In genomic region chr12:90564594-90564993, GRCm38 (mm10) we compare ENCODE assay signal across 6 mouse cellular contexts.
DNase-seq lines count a peak whose midpoint lies in the region; ATAC-seq and TF ChIP-seq lines count a peak whose summit lies in the region.
"Not testable (repeated sequence)": the region's sequence is repeated elsewhere in the genome, so short reads cannot be mapped to it uniquely, and the experiment has no call there.

No protein-coding gene starts in this region.

- 0 out of 2 replicates have a peak, but pooled peaks have one; percentile 37 for ATAC-seq in forebrain, embryonic 14.5 days
- peak; percentile 58 for ATAC-seq in forebrain, postnatal 0 days
- ATAC-seq in midbrain, embryonic 13.5 days, result not testable (repeated sequence)

- H3K27ac ChIP-seq in forebrain, embryonic 14.5 days (ENCODE audit: low read depth, low read length); forebrain, postnatal 0 days (ENCODE audit: low read depth, low read length); midbrain, embryonic 13.5 days: not testable (repeated sequence)

- H3K36me3 ChIP-seq in forebrain, embryonic 14.5 days (ENCODE audit: control insufficient read depth, insufficient read depth, low read length); forebrain, postnatal 0 days (ENCODE audit: insufficient read depth); midbrain, embryonic 13.5 days: not testable (repeated sequence)

- H3K27me3 ChIP-seq in forebrain, embryonic 14.5 days (replicated peaks; ENCODE audit: control insufficient read depth, insufficient read depth, low read length); forebrain, postnatal 0 days (ENCODE audit: insufficient read depth, low read length); midbrain, embryonic 13.5 days: not testable (repeated sequence)

- not testable (repeated sequence) for H3K4me1 ChIP-seq in forebrain, embryonic 14.5 days (ENCODE audit: control insufficient read depth, insufficient read depth, low read length); forebrain, postnatal 0 days (ENCODE audit: insufficient read depth); midbrain, embryonic 13.5 days (replicated peaks)

- H3K4me2 ChIP-seq in forebrain, embryonic 14.5 days (ENCODE audit: low read length); forebrain, postnatal 0 days (ENCODE audit: low read depth): not testable (repeated sequence)
- H3K4me2 ChIP-seq in midbrain, embryonic 13.5 days (replicated peaks), result 0 out of 2 replicates have a peak overlapping the region, but pooled peaks have one; percentile 12

- not testable (repeated sequence) for H3K4me3 ChIP-seq in forebrain, embryonic 14.5 days (ENCODE audit: low read depth, low read length); forebrain, postnatal 0 days (ENCODE audit: low read depth, low read length); midbrain, embryonic 13.5 days (replicated peaks)

- H3K9me3 ChIP-seq in forebrain, embryonic 14.5 days (replicated peaks; ENCODE audit: control insufficient read depth, low read length); forebrain, postnatal 0 days (ENCODE audit: low read length); midbrain, embryonic 13.5 days: not testable (repeated sequence)

- TF ChIP-seq CTCF in forebrain, postnatal 0 days (IDR thresholded peaks at IDR 0.05; ENCODE audit: low read depth), result not testable (repeated sequence)

- peak; percentile 51 for DNase-seq in cerebellum, adult 11-12 months
- peak; percentile 34 for DNase-seq in cerebellum, adult 8-10 months
- peak; percentile 21 to 23 for DNase-seq in cerebellum, postnatal 14 days
- DNase-seq in forebrain, embryonic 14.5 days (ENCODE audit: low spot score); forebrain, postnatal 0 days: not testable (repeated sequence)

- not testable (repeated sequence) for H3K9ac ChIP-seq in forebrain, embryonic 14.5 days (ENCODE audit: low read length); forebrain, postnatal 0 days; midbrain, embryonic 13.5 days (replicated peaks)

- 89% methylated on average over 17 of the region's 22 CpGs for WGBS in forebrain, embryonic 14.5 days
- WGBS in forebrain, postnatal 0 days, result 83% methylated on average over 17 of the region's 22 CpGs
- 91% methylated on average over 19 of the region's 22 CpGs for WGBS in midbrain, embryonic 13.5 days
